Mouse (Mus musculus): Measurements from ENCODE around the gene Orc1.
A peak's percentile ranks its signal among the peaks of the same experiment; 100 is the strongest.

GRCm38 (mm10) chr4:108619587-108620341, 40.5 kb downstream of the Orc1 start, which contains the start of gene Cc2d1b:
- TF ChIP-seq POLR2A (IDR thresholded peaks at IDR 0.05; ENCODE audit: low read depth, low read length) (peak; percentile 77), CTCF (IDR thresholded peaks at IDR 0.05; ENCODE audit: borderline replicate concordance, insufficient read depth, low read length) (no peak)
